Comparison of ENCODE assay signal across 14 mouse cellular contexts in genomic region chr2:6795995-6796588, GRCm38 (mm10).
"Had no signal": no experiment of that assay in that cellular context is flagged by ENCODE, and none has a peak within 500 bp of the region (broad histone marks: within the 10 kb centered on the region; RNA-seq: fewer than 3 reads in every experiment).

No protein-coding gene starts in this region.

- H3K4me2 ChIP-seq: liver, embryonic 11.5 days; liver, embryonic 15.5 days had no signal

- DNase-seq: kidney, adult 8-10 months; kidney, postnatal 25 days; lung, adult 2 months; lung, postnatal 14 days; midbrain, embryonic 14.5 days; thymus, adult 18-20 months; thymus, postnatal 14 days had no signal

- H3K4me1 ChIP-seq: limb, embryonic 10.5 days; liver, embryonic 15.5 days had no signal

- H3K27me3 ChIP-seq: liver, embryonic 15.5 days had no signal

- H3K4me3 ChIP-seq: left cerebral cortex, adult 2 months; limb, embryonic 10.5 days; liver, embryonic 15.5 days; midbrain, embryonic 10.5 days; myocyte had no signal

- H3K36me3 ChIP-seq: limb, embryonic 10.5 days; liver, embryonic 15.5 days had no signal

- H3K9me3 ChIP-seq: limb, embryonic 10.5 days; liver, embryonic 15.5 days; midbrain, embryonic 10.5 days had no signal

- H3K27ac ChIP-seq: left cerebral cortex, adult 2 months; limb, embryonic 10.5 days; liver, embryonic 15.5 days; midbrain, embryonic 10.5 days had no signal

- ATAC-seq: intestine, postnatal 0 days had no signal

- H3K9ac ChIP-seq: liver, embryonic 15.5 days had no signal
